In genomic region chr12:99419396-99419760, GRCm38 (mm10) we compare ENCODE assay signal across 19 mouse cellular contexts.
"Had no signal": no experiment of that assay in that cellular context is flagged by ENCODE, and none has a peak within 500 bp of the region (broad histone marks: within the 10 kb centered on the region; RNA-seq: fewer than 3 reads in every experiment).

No protein-coding gene starts in this region.

- H3K27ac ChIP-seq: kidney, embryonic 15.5 days; left cerebral cortex, adult 2 months; liver, embryonic 12.5 days; liver, embryonic 15.5 days; macrophage; midbrain, embryonic 12.5 days; midbrain, embryonic 15.5 days; neural tube, embryonic 12.5 days; neural tube, embryonic 15.5 days had no signal

- H3K4me1 ChIP-seq: kidney, embryonic 15.5 days; midbrain, embryonic 15.5 days; neural tube, embryonic 12.5 days; neural tube, embryonic 15.5 days had no signal

- H3K9ac ChIP-seq: kidney, embryonic 15.5 days; liver, embryonic 12.5 days; liver, embryonic 15.5 days; midbrain, embryonic 12.5 days; midbrain, embryonic 15.5 days; neural tube, embryonic 12.5 days; neural tube, embryonic 15.5 days had no signal

- DNase-seq: kidney, adult 11 months; kidney, adult 8-10 months; kidney, postnatal 10 days; kidney, postnatal 36 days; layer of hippocampus, postnatal 36 days; lung, adult 2 months; retina, postnatal 1 day; right cerebral cortex, postnatal 25 days; thymus, postnatal 25 days had no signal

- H3K4me2 ChIP-seq: kidney, embryonic 15.5 days; liver, embryonic 12.5 days; liver, embryonic 15.5 days; midbrain, embryonic 12.5 days; midbrain, embryonic 15.5 days; neural tube, embryonic 12.5 days; neural tube, embryonic 15.5 days had no signal

- H3K9me3 ChIP-seq: kidney, embryonic 15.5 days; liver, embryonic 12.5 days; liver, embryonic 15.5 days; midbrain, embryonic 12.5 days; midbrain, embryonic 15.5 days; neural tube, embryonic 12.5 days; neural tube, embryonic 15.5 days had no signal

- ATAC-seq: liver, embryonic 12.5 days; lung, postnatal 0 days; midbrain, embryonic 15.5 days had no signal

- H3K36me3 ChIP-seq: kidney, embryonic 15.5 days; liver, embryonic 12.5 days; liver, embryonic 15.5 days; midbrain, embryonic 12.5 days; midbrain, embryonic 15.5 days; neural tube, embryonic 12.5 days; neural tube, embryonic 15.5 days had no signal

- H3K27me3 ChIP-seq: kidney, embryonic 15.5 days; liver, embryonic 12.5 days; liver, embryonic 15.5 days; midbrain, embryonic 12.5 days; midbrain, embryonic 15.5 days; neural tube, embryonic 12.5 days; neural tube, embryonic 15.5 days had no signal

- H3K4me3 ChIP-seq: kidney, embryonic 15.5 days; left cerebral cortex, adult 2 months; liver, embryonic 12.5 days; liver, embryonic 15.5 days; midbrain, embryonic 12.5 days; midbrain, embryonic 15.5 days; neural tube, embryonic 12.5 days; neural tube, embryonic 15.5 days had no signal
